Mouse (Mus musculus) ovary, postnatal 10 days (tissue): ENCODE results near the gene Gm10096.
"Not testable (repeated sequence)": the region's sequence is repeated elsewhere in the genome, so short reads cannot be mapped to it uniquely, and the experiment has no call there.

Experiments used
- DNase-seq: peaks from one replicate; pipeline ENCODE4 v3.0.0; 2022; ENCODE audit warnings: low spot score

The Gm10096 gene

DNA sequence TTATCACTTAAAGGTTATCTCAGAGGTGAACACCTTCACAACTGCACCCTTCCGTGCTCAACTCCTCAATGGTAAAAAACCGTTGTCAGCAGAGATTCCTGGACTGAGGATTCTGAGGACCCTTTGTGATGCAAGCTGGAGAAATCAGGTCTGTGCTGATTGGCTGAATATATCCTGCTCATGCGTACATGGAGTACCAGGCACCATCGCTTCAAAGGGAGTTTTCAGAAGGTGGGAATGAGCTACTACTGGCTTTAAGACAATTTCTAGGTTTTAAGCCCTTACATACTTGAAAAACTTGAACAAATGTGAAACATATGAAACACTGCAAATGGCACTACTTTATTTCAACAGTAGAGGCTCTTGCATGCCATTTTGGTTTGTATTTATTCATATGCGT, at the start of gene Gm10096:
Gene Gm10096 (minus strand): TSS at position 101 of the 400 bp plus-strand sequence.
- not testable (repeated sequence) for DNase-seq
